Mouse (Mus musculus) stomach, embryonic 14.5 days (tissue): ENCODE measurements around the gene Magi1. TPM values are rescaled to one million over a fixed set of nuclear protein-coding genes. Genes with fewer than 3 reads are reported as not detected.

Experiments
- ATAC-seq: fragments of 200-750 bp; cut with Nextera tagmentation; 2 replicates; pipeline ENCODE4 v1.8.0; 2017; ENCODE audit warnings: low read depth, moderate TSS enrichment; ENCODE audit not compliant: insufficient number of reproducible peaks, insufficient read depth, low FRiP score
- H3K27ac ChIP-seq: fragments of 300-500 bp; sonication (generic); 2 replicates; pipeline ENCODE4 v1.5.1; 2014; ENCODE audit warnings: mild to moderate bottlenecking, low read length, moderate library complexity, mixed read lengths
- H3K27me3 ChIP-seq: fragments of 300-500 bp; sonication (generic); 2 replicates; pipeline ENCODE4 v1.6.1; 2014; ENCODE audit warnings: low read length, control low read depth, mixed read lengths; ENCODE audit not compliant: control insufficient read depth, insufficient read depth
- H3K36me3 ChIP-seq: fragments of 300-500 bp; sonication (generic); 2 replicates; pipeline ENCODE4 v1.6.1; 2014; ENCODE audit warnings: mild to moderate bottlenecking, control low read depth, low read length, moderate library complexity, mixed read lengths; ENCODE audit not compliant: control insufficient read depth, insufficient read depth
- H3K4me1 ChIP-seq: fragments of 300-500 bp; sonication (generic); 2 replicates; pipeline ENCODE4 v1.6.1; 2014; ENCODE audit warnings: low read length, control low read depth, mixed read lengths; ENCODE audit not compliant: control insufficient read depth, insufficient read depth
- H3K4me2 ChIP-seq: fragments of 300-500 bp; sonication (generic); replicated peaks from 2 replicates; pipeline ENCODE4 v1.6.1; 2014; ENCODE audit warnings: low read depth, low read length, control low read depth
- H3K4me3 ChIP-seq: fragments of 300-500 bp; sonication (generic); 2 replicates; pipeline ENCODE4 v1.5.1; 2014; ENCODE audit warnings: low read depth, low read length, control low read depth
- H3K9ac ChIP-seq: fragments of 300-500 bp; sonication (generic); replicated peaks from 2 replicates; pipeline ENCODE4 v1.6.1; 2014; ENCODE audit warnings: low read depth, mild to moderate bottlenecking, control low read depth, low read length, moderate library complexity, mixed read lengths
- H3K9me3 ChIP-seq: fragments of 300-500 bp; sonication (generic); 2 replicates; pipeline ENCODE4 v1.6.1; 2016; ENCODE audit warnings: low read depth, low read length, control low read depth; ENCODE audit not compliant: control insufficient read depth
- WGBS: fragments of 180-500 bp; shearing (Covaris S2); extraction: QIAGEN DNeasy Blood & Tissue Kit; methylation state at CpG from one replicate; pipeline ENCODE4 v1.1.7; 2014; 5-methylcytosine and 5-hydroxymethylcytosine counted together
- polyA plus RNA-seq: library from polyadenylated mRNA; unstranded; fragments of >200 nt; fragmentation: Nextera tagmentation; extraction: Ambion mirVana; gene quantifications from 2 replicates; pipeline ENCODE4 v1.2.1, GENCODE M21; 2014

Gene Magi1
- polyA plus RNA-seq, 1 experiment from 2014 or later = 15.0 TPM

DNA sequence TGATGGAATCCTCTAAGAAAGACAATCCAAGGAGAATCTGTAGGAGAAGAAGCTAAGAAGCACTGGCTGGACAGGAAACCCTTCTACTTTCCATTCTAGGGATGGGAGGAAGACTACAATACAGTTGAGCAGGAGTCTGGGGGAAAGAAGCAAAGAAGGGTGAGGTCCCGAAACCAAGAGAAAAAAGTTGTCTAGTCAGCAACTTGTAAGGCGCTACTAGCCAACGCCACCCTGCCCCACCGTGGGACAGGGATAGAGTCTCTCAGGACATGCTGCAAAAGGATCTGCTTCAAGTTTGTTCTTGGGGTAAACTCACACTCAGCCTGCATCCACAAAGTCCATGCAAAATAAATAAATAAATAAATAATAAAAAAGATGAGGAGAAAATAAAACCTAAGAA lies 464.4 kb downstream of the Magi1 start:
- Histone ChIP-seq H3K4me3 (no peak overlapping the region), H3K9ac (no peak overlapping the region), H3K27me3 (no peaks in the 10 kb centered on the region), H3K4me2 (no peak overlapping the region), H3K36me3 (no peaks in the 10 kb centered on the region), H3K4me1 (0 out of 2 replicates have a peak, but pooled peaks cover 3% of the 10 kb centered on the region), H3K27ac (no peak overlapping the region), H3K9me3 (no peaks in the 10 kb centered on the region)
- 97% methylated on average over 4 of the region's 4 CpGs for WGBS
- ATAC-seq = no peak

DNA sequence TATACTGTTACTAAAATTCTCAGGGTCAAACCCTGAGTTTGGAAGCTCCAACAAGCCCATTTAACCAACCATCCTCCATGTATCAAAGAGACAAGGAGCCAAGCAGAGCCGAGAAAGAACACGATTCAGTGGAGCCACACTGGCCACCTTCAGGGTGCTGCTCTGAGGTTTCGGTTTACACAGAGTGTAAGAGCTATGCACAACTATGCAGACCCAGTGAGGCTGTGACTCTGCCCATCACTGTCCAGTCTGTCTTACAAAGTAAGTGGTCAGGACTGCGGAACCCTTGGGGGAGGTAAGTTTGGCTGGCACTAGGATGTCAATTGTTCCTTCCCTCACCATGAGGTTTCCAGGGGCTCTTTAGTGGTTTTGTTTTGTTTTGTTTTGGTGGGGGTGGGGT lies 465.2 kb downstream of the Magi1 start:
- ATAC-seq = no peak

GRCm38 (mm10) chr6:93805407-93805936 lies 478.2 kb downstream of the Magi1 start:
- no peaks in the 10 kb centered on the region for H3K36me3 ChIP-seq
- no peak for ATAC-seq
- H3K4me3 ChIP-seq = no peak overlapping the region
- H3K4me2 ChIP-seq = no peak overlapping the region
- WGBS = 79% methylated on average over 5 of the region's 5 CpGs
- no peaks in the 10 kb centered on the region for H3K27me3 ChIP-seq
- H3K9me3 ChIP-seq = no peaks in the 10 kb centered on the region
- H3K4me1 ChIP-seq = no peaks in the 10 kb centered on the region
- H3K9ac ChIP-seq = no peak overlapping the region
- H3K27ac ChIP-seq = no peak overlapping the region

More for the DNA sequence above, 465.2 kb downstream of the Magi1 start:
- no peak overlapping the region for H3K9ac ChIP-seq
- no peak overlapping the region for H3K4me3 ChIP-seq
- H3K4me2 ChIP-seq = no peak overlapping the region
- H3K27me3 ChIP-seq = no peaks in the 10 kb centered on the region
- H3K36me3 ChIP-seq = no peaks in the 10 kb centered on the region
- no peaks in the 10 kb centered on the region for H3K9me3 ChIP-seq
- 79% methylated on average over 4 of the region's 4 CpGs for WGBS
- no peak overlapping the region for H3K27ac ChIP-seq
- 0 out of 2 replicates have a peak, but pooled peaks cover 3% of the 10 kb centered on the region for H3K4me1 ChIP-seq

- Histone ChIP-seq H3K36me3 (no peaks in the 10 kb centered on the region), H3K4me2 (no peak overlapping the region), H3K4me3 (no peak overlapping the region), H3K9me3 (no peaks in the 10 kb centered on the region), H3K27me3 (no peaks in the 10 kb centered on the region), H3K4me1 (no peaks in the 10 kb centered on the region), H3K27ac (no peak overlapping the region), H3K9ac (no peak overlapping the region)
- 30% methylated on average over 4 of the region's 4 CpGs for WGBS
- ATAC-seq = no peak
These were observed 481.3 kb downstream of the Magi1 start for GRCm38 (mm10) chr6:93802390-93802789.

GRCm38 (mm10) chr6:93800465-93800864 lies 483.3 kb downstream of the Magi1 start:
- Histone ChIP-seq H3K27me3 (no peaks in the 10 kb centered on the region), H3K36me3 (no peaks in the 10 kb centered on the region), H3K4me2 (no peak overlapping the region), H3K9ac (no peak overlapping the region), H3K4me1 (no peaks in the 10 kb centered on the region), H3K9me3 (no peaks in the 10 kb centered on the region), H3K27ac (no peak overlapping the region), H3K4me3 (no peak overlapping the region)
- no peak for ATAC-seq
- 76% methylated on average over 4 of the region's 4 CpGs for WGBS

- no peak for ATAC-seq
- no peak overlapping the region for H3K9ac ChIP-seq
- H3K4me3 ChIP-seq = no peak overlapping the region
- WGBS = 83% methylated on average over 10 of the region's 10 CpGs
- no peaks in the 10 kb centered on the region for H3K27me3 ChIP-seq
- no peaks in the 10 kb centered on the region for H3K9me3 ChIP-seq
- H3K4me2 ChIP-seq = no peak overlapping the region
- no peak overlapping the region for H3K27ac ChIP-seq
- no peaks in the 10 kb centered on the region for H3K36me3 ChIP-seq
- H3K4me1 ChIP-seq = no peaks in the 10 kb centered on the region
These were observed 491.2 kb downstream of the Magi1 start for GRCm38 (mm10) chr6:93792309-93793215.

- Histone ChIP-seq H3K36me3 (no peaks in the 10 kb centered on the region), H3K9me3 (no peaks in the 10 kb centered on the region), H3K4me2 (no peak overlapping the region), H3K27me3 (no peaks in the 10 kb centered on the region), H3K4me1 (no peaks in the 10 kb centered on the region), H3K27ac (no peak overlapping the region), H3K9ac (no peak overlapping the region), H3K4me3 (no peak overlapping the region)
- ATAC-seq = no peak
These were observed 494.0 kb downstream of the Magi1 start for GRCm38 (mm10) chr6:93789721-93790120.

- H3K27me3 ChIP-seq = no peaks in the 10 kb centered on the region
- H3K36me3 ChIP-seq = no peaks in the 10 kb centered on the region
- H3K9ac ChIP-seq = no peak overlapping the region
- 86% methylated on average over 3 of the region's 3 CpGs for WGBS
- H3K4me3 ChIP-seq = no peak overlapping the region
- no peak overlapping the region for H3K4me2 ChIP-seq
- no peak overlapping the region for H3K27ac ChIP-seq
- H3K9me3 ChIP-seq = no peaks in the 10 kb centered on the region
- no peaks in the 10 kb centered on the region for H3K4me1 ChIP-seq
- ATAC-seq = no peak
These were observed 496.7 kb downstream of the Magi1 start for GRCm38 (mm10) chr6:93787042-93787441.
